Mouse (Mus musculus) C2C12 (cell line): ENCODE measurements around the gene Thoc5. TPM values are rescaled to one million over a fixed set of nuclear protein-coding genes. Genes with fewer than 3 reads are reported as not detected.

Source experiments
- H3K27me3 ChIP-seq: one replicate; pipeline ENCODE4 v1.6.1; 2011; ENCODE audit not compliant: control insufficient read depth, insufficient read depth, insufficient read length
- H3K36me3 ChIP-seq: one replicate; pipeline ENCODE4 v1.6.1; 2011; ENCODE audit not compliant: control insufficient read depth, insufficient read depth
- H3K4me3 ChIP-seq: one replicate; pipeline ENCODE4 v1.5.1; 2011; ENCODE audit warnings: mild to moderate bottlenecking, control low read depth; ENCODE audit not compliant: poor library complexity, insufficient read depth, severe bottlenecking
- H3K79me2 ChIP-seq: one replicate; pipeline ENCODE4 v1.6.1; 2011; ENCODE audit not compliant: control insufficient read depth, insufficient read depth
- H3K79me3 ChIP-seq: one replicate; pipeline ENCODE4 v1.6.1; 2011; ENCODE audit warnings: low read depth, control low read depth
- H3ac ChIP-seq: one replicate; pipeline ENCODE3; 2011; ENCODE audit warnings: low read depth; ENCODE audit not compliant: control insufficient read depth, insufficient read length
- CEBPB ChIP-seq: IDR thresholded peaks from one replicate; pipeline ENCODE4 v1.6.1; 2011; ENCODE audit warnings: low read depth, mild to moderate bottlenecking, control low read depth, moderate library complexity
- CTCF ChIP-seq: IDR thresholded peaks from one replicate; pipeline ENCODE4 v1.5.1; 2011; ENCODE audit not compliant: control insufficient read depth, insufficient read depth, insufficient read length
- FOSL1 ChIP-seq: IDR thresholded peaks from one replicate; pipeline ENCODE4 v1.8.0; 2011; ENCODE audit warnings: mild to moderate bottlenecking, low read length; ENCODE audit not compliant: poor library complexity, insufficient read depth, severe bottlenecking
- MAX ChIP-seq: IDR thresholded peaks from one replicate; pipeline ENCODE4 v1.6.1; 2011; ENCODE audit warnings: mild to moderate bottlenecking, control low read depth
- MYOD1 ChIP-seq: IDR thresholded peaks from one replicate; pipeline ENCODE4 v1.6.1; 2011; ENCODE audit warnings: low read depth; ENCODE audit not compliant: control insufficient read depth, insufficient read length
- MYOG ChIP-seq: IDR thresholded peaks from one replicate; pipeline ENCODE4 v1.6.1; 2011; ENCODE audit not compliant: control insufficient read depth, insufficient read length; ENCODE audit errors: extremely low read depth
- USF1 ChIP-seq: IDR thresholded peaks from one replicate; pipeline ENCODE4 v1.6.1; 2011; ENCODE audit warnings: low read depth, mild to moderate bottlenecking, control low read depth, moderate library complexity
- long read RNA-seq, 2 experiments: library from polyadenylated mRNA; unstranded; transcript quantifications; one replicate each; pipeline ENCODE4 v2.0.0; 2019 to 2020
- polyA plus RNA-seq: library from polyadenylated mRNA; unstranded; fragments of >200 nt; fragmentation: generic; extraction: Trizol; gene quantifications from one replicate; pipeline ENCODE4 v1.2.1, GENCODE M21; 2012; ENCODE audit warnings: missing spikeins

The Thoc5 gene
- 44.1 TPM for polyA plus RNA-seq
- long read RNA-seq, experiment 1, transcript Thoc5-201 (20 exons, 2,235 nt), result major isoform, 38 of 48 reads
- long read RNA-seq, experiment 1, partial matches to known transcripts, result 7 of 48 reads
- long read RNA-seq, experiment 1, other reads (novel, unspliced or antisense), result 3 of 48 reads
- long read RNA-seq, experiment 2, transcript Thoc5-201 (20 exons, 2,235 nt), result major isoform, 528 of 574 reads
- long read RNA-seq, experiment 2, partial matches to known transcripts, result 16 of 574 reads
- long read RNA-seq, experiment 2, other reads (novel, unspliced or antisense), result 30 of 574 reads

GRCm38 (mm10) chr11:4894848-4895816 is at the start of gene Thoc5:
TSS of gene Thoc5 (plus strand) at chr11:4895320.
- H3K27me3 ChIP-seq, result no peaks in the 10 kb centered on the region
- H3K4me3 ChIP-seq, result peak within 1 kb of the TSS; percentile 92
- peak within 1 kb of the TSS; percentile 95 for H3ac ChIP-seq
- TF ChIP-seq MAX, result peak; percentile 76
- TF ChIP-seq MYOD1, result no peak
- peaks cover 36% of the 10 kb centered on the region for H3K79me3 ChIP-seq
- H3K79me2 ChIP-seq, result peaks cover 50% of the 10 kb centered on the region
- H3K36me3 ChIP-seq, result peaks cover 6% of the 10 kb centered on the region

GRCm38 (mm10) chr11:4848483-4849248 is 46.5 kb upstream of the Thoc5 start:
- Histone ChIP-seq H3K79me3 (peaks cover 20% of the 10 kb centered on the region), H3K27me3 (no peaks in the 10 kb centered on the region), H3K36me3 (no peaks in the 10 kb centered on the region), H3ac (peak overlapping the region; percentile 77), H3K4me3 (peak overlapping the region; percentile 92), H3K79me2 (peaks cover 45% of the 10 kb centered on the region)
- no peak for TF ChIP-seq MAX
- no peak for TF ChIP-seq CTCF
- TF ChIP-seq FOSL1, result no peak
- no peak for TF ChIP-seq MYOG
- TF ChIP-seq USF1, result no peak
- TF ChIP-seq CEBPB, result no peak
- TF ChIP-seq MYOD1, result no peak

- peak; percentile 96 for TF ChIP-seq MAX
- TF ChIP-seq CEBPB, result no peak
- Histone ChIP-seq H3K27me3 (no peaks in the 10 kb centered on the region), H3ac (peak within 1 kb of the TSS; percentile 77), H3K36me3 (no peaks in the 10 kb centered on the region), H3K4me3 (peak within 1 kb of the TSS; percentile 92), H3K79me3 (peaks cover 17% of the 10 kb centered on the region), H3K79me2 (peaks cover 38% of the 10 kb centered on the region)
Measured at GRCm38 (mm10) chr11:4849258-4849943, 45.7 kb upstream of the Thoc5 start, which contains the start of gene Nf2. TSS of gene Nf2 (minus strand) at chr11:4849536.

GRCm38 (mm10) chr11:4850404-4850803 is 44.7 kb upstream of the Thoc5 start:
- H3K4me3 ChIP-seq, result no peak overlapping the region
- TF ChIP-seq USF1 (no peak), MAX (no peak), MYOG (no peak), FOSL1 (no peak), MYOD1 (no peak), CTCF (no peak), CEBPB (no peak)

GRCm38 (mm10) chr11:4853021-4853420 is 42.1 kb upstream of the Thoc5 start:
- H3K79me3 ChIP-seq, result peaks cover 6% of the 10 kb centered on the region
- H3K4me3 ChIP-seq, result no peak overlapping the region
- H3K27me3 ChIP-seq, result no peaks in the 10 kb centered on the region
- H3ac ChIP-seq, result no peak overlapping the region
- no peak for TF ChIP-seq CEBPB
- no peak for TF ChIP-seq MYOD1
- TF ChIP-seq MYOG, result no peak
- TF ChIP-seq FOSL1, result no peak
- no peak for TF ChIP-seq CTCF
- no peak for TF ChIP-seq USF1
- H3K79me2 ChIP-seq, result peaks cover 11% of the 10 kb centered on the region
- H3K36me3 ChIP-seq, result no peaks in the 10 kb centered on the region

More at GRCm38 (mm10) chr11:4850404-4850803, 44.7 kb upstream of the Thoc5 start:
- Histone ChIP-seq H3K79me2 (peaks cover 38% of the 10 kb centered on the region), H3K27me3 (no peaks in the 10 kb centered on the region), H3K36me3 (no peaks in the 10 kb centered on the region), H3K79me3 (peaks cover 17% of the 10 kb centered on the region), H3ac (no peak overlapping the region)
